Mouse (Mus musculus): Measurements from ENCODE around the gene Zfp119b. TPM values are rescaled to one million over a fixed set of nuclear protein-coding genes. Genes with fewer than 3 reads are reported as not detected.
A peak's percentile ranks its signal among the peaks of the same experiment; 100 is the strongest.

Gene Zfp119b
- total and polyA plus RNA-seq, 3 experiments, result 1.1 to 2.0 TPM; not detected in 1

GRCm38 (mm10) chr17:55932635-55933034 lies 16.7 kb downstream of the Zfp119b start (continued):
- no peak; the same call in 1 of the 2 replicates for TF ChIP-seq POLR2AphosphoS5 (IDR thresholded peaks at IDR 0.05; ENCODE audit: borderline replicate concordance, low read depth, low read length)
- peak; percentile 74; the same call in 1 of the 2 replicates for TF ChIP-seq BHLHE40 (IDR thresholded peaks at IDR 0.05; ENCODE audit: borderline replicate concordance, low read depth, low read length)

GRCm38 (mm10) chr17:55931553-55932502 lies 17.5 kb downstream of the Zfp119b start:
- peaks cover 5 to 12% of the 10 kb centered on the region in 2 experiments for H3K36me3 ChIP-seq (ENCODE audit: control insufficient read depth in 1 of 2, insufficient read depth in 2 of 2, low read length in 2 of 2)
- peak; percentile 87 for DNase-seq (ENCODE audit: low read depth, low spot score)
- H3K27ac ChIP-seq (ENCODE audit: control insufficient read depth, low read depth, low read length), result peak overlapping the region; percentile 100
- peak overlapping the region; percentile 64 to 89 for H3K4me3 ChIP-seq (ENCODE audit: control insufficient read depth in 1 of 2, insufficient read depth in 1 of 2, low read depth in 2 of 2, low read length in 2 of 2)
- H3K9ac ChIP-seq (ENCODE audit: control insufficient read depth, low read depth, low read length, poor library complexity, severe bottlenecking), result peak overlapping the region; percentile 80
- peaks cover 5 to 15% of the 10 kb centered on the region in 2 experiments; a peak in 3 of 4 replicates for H3K4me1 ChIP-seq (ENCODE audit: control insufficient read depth in 1 of 2, insufficient read depth in 2 of 2, low read length in 2 of 2)
- no peaks in the 10 kb centered on the region for H3K27me3 ChIP-seq (ENCODE audit: control insufficient read depth in 1 of 2, insufficient read depth in 2 of 2, low read length in 2 of 2)
- H3K9me3 ChIP-seq (replicated peaks; ENCODE audit: insufficient read depth, low read length), result no peaks in the 10 kb centered on the region
- peaks cover 4% of the 10 kb centered on the region; the same call in 1 of the 2 replicates for H3K79me2 ChIP-seq (ENCODE audit: control insufficient read depth, insufficient read depth, low read length, poor library complexity)
- TF ChIP-seq MAZ (IDR thresholded peaks at IDR 0.05; ENCODE audit: low read depth, low read length), result peak; percentile 65; the same call in 1 of the 2 replicates
- TF ChIP-seq JUND (IDR thresholded peaks at IDR 0.05; ENCODE audit: low read depth, low read length), result no peak
- TF ChIP-seq NELFE (IDR thresholded peaks at IDR 0.05; ENCODE audit: low read depth, low read length), result peak; percentile 55
- no peak for TF ChIP-seq UBTF (IDR thresholded peaks at IDR 0.05; ENCODE audit: borderline replicate concordance, insufficient read depth, low read depth, low read length)
- no peak for TF ChIP-seq USF1 (IDR thresholded peaks at IDR 0.05; ENCODE audit: low read depth, low read length)
- no peak for TF ChIP-seq ETS1 (IDR thresholded peaks at IDR 0.05; ENCODE audit: low read depth, low read length)
- peak in 1 of 2 experiments; percentile 31; a peak in 1 of 4 replicates for TF ChIP-seq EP300 (IDR thresholded peaks at IDR 0.05; ENCODE audit: low read depth in 1 of 2, low read length in 2 of 2)
- no peak for TF ChIP-seq RCOR1 (IDR thresholded peaks at IDR 0.05; ENCODE audit: low read depth, low read length)
- TF ChIP-seq CHD1 (IDR thresholded peaks at IDR 0.05; ENCODE audit: low read depth, low read length), result no peak
- no peak for TF ChIP-seq POLR2AphosphoS5 (IDR thresholded peaks at IDR 0.05; ENCODE audit: borderline replicate concordance, low read depth, low read length)
- TF ChIP-seq CHD2 (IDR thresholded peaks at IDR 0.05; ENCODE audit: low read length), result peak; percentile 86
- TF ChIP-seq SIN3A (IDR thresholded peaks at IDR 0.05; ENCODE audit: low read length), result no peak; the same call in none of the 2 replicates
- peak; percentile 57 for TF ChIP-seq MXI1 (IDR thresholded peaks at IDR 0.05; ENCODE audit: low read depth, low read length)
- TF ChIP-seq BHLHE40 (IDR thresholded peaks at IDR 0.05; ENCODE audit: borderline replicate concordance, low read depth, low read length), result 0 out of 2 replicates have a peak, but pooled peaks have one; percentile 14
- TF ChIP-seq POLR2AphosphoS2 (IDR thresholded peaks at IDR 0.05; ENCODE audit: low read length), result peak; percentile 32; the same call in 1 of the 2 replicates
- no peak for TF ChIP-seq USF2 (IDR thresholded peaks at IDR 0.05; ENCODE audit: borderline replicate concordance in 1 of 2, insufficient read depth in 1 of 2, low read depth in 1 of 2, low read length in 2 of 2)
- TF ChIP-seq CTCF (IDR thresholded peaks at IDR 0.05 in 2 of 3, conservative IDR thresholded peaks at IDR 0.05 in 1 of 3; ENCODE audit: control insufficient read depth in 1 of 3, insufficient read depth in 1 of 3, low read depth in 2 of 3, low read length in 3 of 3, poor library complexity in 1 of 3, severe bottlenecking in 1 of 3), result peak in 2 of 3 experiments; percentile 30 to 42; a peak in 3 of 6 replicates
- no peak for TF ChIP-seq MYB (IDR thresholded peaks at IDR 0.05; ENCODE audit: low read depth, low read length)
- 0 out of 2 replicates have a peak, but pooled peaks have one; percentile 34 for TF ChIP-seq MAX (IDR thresholded peaks at IDR 0.05; ENCODE audit: low read length)
- TF ChIP-seq NRF1 (IDR thresholded peaks at IDR 0.05; ENCODE audit: insufficient read depth, low read depth, low read length, poor library complexity, severe bottlenecking), result no peak; the same call in none of the 2 replicates
- TF ChIP-seq ZNF384 (IDR thresholded peaks at IDR 0.05; ENCODE audit: low read depth, low read length), result no peak
- no peak for TF ChIP-seq GATA1 (IDR thresholded peaks at IDR 0.05; ENCODE audit: low read depth, low read length)
- 0 out of 2 replicates have a peak, but pooled peaks have one; percentile 25 for TF ChIP-seq MEF2A (IDR thresholded peaks at IDR 0.05; ENCODE audit: extremely low read depth, insufficient replicate concordance, low read depth, low read length, poor library complexity, severe bottlenecking)
- peak; percentile 50; the same call in 1 of the 2 replicates for TF ChIP-seq HCFC1 (IDR thresholded peaks at IDR 0.05; ENCODE audit: low read depth, low read length)
- TF ChIP-seq ZKSCAN1 (IDR thresholded peaks at IDR 0.05; ENCODE audit: low read depth, low read length), result no peak
- no peak for TF ChIP-seq SMC3 (IDR thresholded peaks at IDR 0.05; ENCODE audit: low read depth, low read length)
- TF ChIP-seq MYC (IDR thresholded peaks at IDR 0.05; ENCODE audit: low read depth, low read length), result no peak
- no peak; the same call in 1 of the 2 replicates for TF ChIP-seq ZMIZ1 (IDR thresholded peaks at IDR 0.05; ENCODE audit: low read depth, low read length)
- no peak for TF ChIP-seq KAT2A (conservative IDR thresholded peaks at IDR 0.05; ENCODE audit: low read depth, low read length)
- no peak for TF ChIP-seq ZC3H11A (IDR thresholded peaks at IDR 0.05; ENCODE audit: low read depth, low read length)
- TF ChIP-seq POLR2A (IDR thresholded peaks at IDR 0.05; ENCODE audit: control insufficient read depth in 1 of 2, insufficient read depth in 1 of 2, low read depth in 1 of 2, low read length in 2 of 2, poor library complexity in 1 of 2), result peak; percentile 56 to 73; a peak in 3 of 4 replicates

All from MEL (cell line).